Mouse (Mus musculus) kidney, embryonic 14.5 days (tissue): Measurements from ENCODE around the gene Cnn3. TPM values are rescaled to one million over a fixed set of nuclear protein-coding genes. Genes with fewer than 3 reads are reported as not detected.

Source experiments
- ATAC-seq: fragments of 200-750 bp; cut with Nextera tagmentation; 2 replicates; pipeline ENCODE4 v1.8.0; 2017; ENCODE audit warnings: moderate number of reproducible peaks, mild to moderate bottlenecking, moderate TSS enrichment, moderate library complexity; ENCODE audit not compliant: low FRiP score, low TSS enrichment
- H3K27ac ChIP-seq: fragments of 300-500 bp; sonication (generic); 2 replicates; pipeline ENCODE4 v1.5.1; 2014; ENCODE audit warnings: low read depth, mild to moderate bottlenecking, low read length, moderate library complexity, mixed read lengths
- H3K27me3 ChIP-seq: fragments of 300-500 bp; sonication (generic); 2 replicates; pipeline ENCODE4 v1.6.1; 2014; ENCODE audit warnings: mild to moderate bottlenecking, low read length; ENCODE audit not compliant: control insufficient read depth, insufficient read depth
- H3K36me3 ChIP-seq: fragments of 300-500 bp; sonication (generic); 2 replicates; pipeline ENCODE4 v1.6.1; 2014; ENCODE audit warnings: low read length, mixed read lengths; ENCODE audit not compliant: control insufficient read depth, insufficient read depth
- H3K4me1 ChIP-seq: fragments of 300-500 bp; sonication (generic); 2 replicates; pipeline ENCODE4 v1.6.1; 2014; ENCODE audit warnings: low read length, mixed read lengths; ENCODE audit not compliant: control insufficient read depth, insufficient read depth
- H3K4me2 ChIP-seq: fragments of 300-500 bp; sonication (generic); replicated peaks from 2 replicates; pipeline ENCODE4 v1.6.1; 2014; ENCODE audit warnings: low read depth, mild to moderate bottlenecking, low read length
- H3K4me3 ChIP-seq: fragments of 300-500 bp; sonication (generic); 2 replicates; pipeline ENCODE4 v1.5.1; 2014; ENCODE audit warnings: mild to moderate bottlenecking, low read length
- H3K9ac ChIP-seq: fragments of 300-500 bp; sonication (generic); 2 replicates; pipeline ENCODE4 v1.6.1; 2014; ENCODE audit warnings: low read depth, mild to moderate bottlenecking, low read length, moderate library complexity
- H3K9me3 ChIP-seq: fragments of 300-500 bp; sonication (generic); 2 replicates; pipeline ENCODE4 v1.6.1; 2016; ENCODE audit warnings: low read length; ENCODE audit not compliant: control insufficient read depth
- WGBS: fragments of 180-500 bp; shearing (Covaris S2); extraction: QIAGEN DNeasy Blood & Tissue Kit; methylation state at CpG from one replicate; pipeline ENCODE4 v1.1.7; 2014; 5-methylcytosine and 5-hydroxymethylcytosine counted together
- polyA plus RNA-seq: library from polyadenylated mRNA; unstranded; fragments of >200 nt; fragmentation: Nextera tagmentation; extraction: Ambion mirVana; gene quantifications from 2 replicates; pipeline ENCODE4 v1.2.1, GENCODE M21; 2014

The Cnn3 gene
- polyA plus RNA-seq, 1 experiment from 2014 or later = 666 TPM

- H3K9ac ChIP-seq = peak overlapping the region; percentile 94
- peak overlapping the region; percentile 53 for H3K4me2 ChIP-seq
- no peaks in the 10 kb centered on the region for H3K9me3 ChIP-seq
- no peak for ATAC-seq
- H3K36me3 ChIP-seq = no peaks in the 10 kb centered on the region
- WGBS = 46% methylated on average over 11 of the region's 11 CpGs
- peaks cover 42% of the 10 kb centered on the region for H3K4me1 ChIP-seq
- no peaks in the 10 kb centered on the region for H3K27me3 ChIP-seq
- no peak overlapping the region for H3K27ac ChIP-seq
- peak overlapping the region; percentile 86 for H3K4me3 ChIP-seq
Observed at GRCm38 (mm10) chr3:121428696-121429259, 2.5 kb downstream of the Cnn3 start.

GRCm38 (mm10) chr3:121429469-121429868 is 3.2 kb downstream of the Cnn3 start:
- H3K9ac ChIP-seq = peak overlapping the region; percentile 94; the same call in 1 of the 2 replicates
- ATAC-seq = no peak
- H3K27ac ChIP-seq = no peak overlapping the region
- peak overlapping the region; percentile 86; the same call in 1 of the 2 replicates for H3K4me3 ChIP-seq
- H3K4me2 ChIP-seq = peak overlapping the region; percentile 53
- H3K27me3 ChIP-seq = no peaks in the 10 kb centered on the region
- WGBS = 53% methylated on average over 3 of the region's 3 CpGs
- H3K4me1 ChIP-seq = peaks cover 48% of the 10 kb centered on the region
- no peaks in the 10 kb centered on the region for H3K36me3 ChIP-seq
- H3K9me3 ChIP-seq = no peaks in the 10 kb centered on the region

GRCm38 (mm10) chr3:121430289-121430936 is 4.1 kb downstream of the Cnn3 start:
- Histone ChIP-seq H3K4me2 (no peak overlapping the region; the same call in 1 of the 2 replicates), H3K27ac (no peak overlapping the region), H3K27me3 (no peaks in the 10 kb centered on the region), H3K9ac (no peak overlapping the region), H3K36me3 (no peaks in the 10 kb centered on the region), H3K4me1 (peaks cover 58% of the 10 kb centered on the region), H3K9me3 (no peaks in the 10 kb centered on the region), H3K4me3 (no peak overlapping the region)
- ATAC-seq = no peak
- WGBS = 46% methylated on average over 7 of the region's 7 CpGs

GRCm38 (mm10) chr3:121433359-121433758 is 7.1 kb downstream of the Cnn3 start:
- Histone ChIP-seq H3K4me3 (no peak overlapping the region), H3K4me2 (peak overlapping the region; percentile 3; the same call in 1 of the 2 replicates), H3K4me1 (peaks cover 77% of the 10 kb centered on the region), H3K36me3 (peaks cover 4% of the 10 kb centered on the region; the same call in 1 of the 2 replicates), H3K9me3 (no peaks in the 10 kb centered on the region), H3K9ac (no peak overlapping the region), H3K27ac (peak overlapping the region; percentile 59; the same call in 1 of the 2 replicates), H3K27me3 (no peaks in the 10 kb centered on the region)
- WGBS = 77% methylated on average over 6 of the region's 6 CpGs
- no peak for ATAC-seq

- H3K4me3 ChIP-seq = no peak overlapping the region
- H3K4me2 ChIP-seq = peak overlapping the region; percentile 10; the same call in 1 of the 2 replicates
- ATAC-seq = peak; percentile 63
- no peaks in the 10 kb centered on the region for H3K9me3 ChIP-seq
- H3K4me1 ChIP-seq = peaks cover 77% of the 10 kb centered on the region
- no peaks in the 10 kb centered on the region for H3K27me3 ChIP-seq
- H3K36me3 ChIP-seq = peaks cover 4% of the 10 kb centered on the region; the same call in 1 of the 2 replicates
- H3K27ac ChIP-seq = peak overlapping the region; percentile 59; the same call in 1 of the 2 replicates
- H3K9ac ChIP-seq = 0 out of 2 replicates have a peak overlapping the region, but pooled peaks have one; percentile 28
- 36% methylated on average over 8 of the region's 8 CpGs for WGBS
Observed at GRCm38 (mm10) chr3:121433968-121434533, 7.8 kb downstream of the Cnn3 start.

GRCm38 (mm10) chr3:121435296-121435695 is 9.0 kb downstream of the Cnn3 start:
- H3K4me3 ChIP-seq = no peak overlapping the region
- 75% methylated on average over 5 of the region's 5 CpGs for WGBS
- H3K4me1 ChIP-seq = peaks cover 78% of the 10 kb centered on the region
- no peak for ATAC-seq
- no peak overlapping the region for H3K27ac ChIP-seq
- H3K9ac ChIP-seq = no peak overlapping the region
- no peaks in the 10 kb centered on the region for H3K27me3 ChIP-seq
- H3K9me3 ChIP-seq = no peaks in the 10 kb centered on the region
- H3K4me2 ChIP-seq = no peak overlapping the region
- H3K36me3 ChIP-seq = peaks cover 4% of the 10 kb centered on the region; the same call in 1 of the 2 replicates

GRCm38 (mm10) chr3:121437070-121437469 is 10.8 kb downstream of the Cnn3 start:
- Histone ChIP-seq H3K27me3 (no peaks in the 10 kb centered on the region), H3K27ac (no peak overlapping the region), H3K9me3 (no peaks in the 10 kb centered on the region), H3K4me3 (no peak overlapping the region), H3K4me2 (no peak overlapping the region), H3K36me3 (peaks cover 10% of the 10 kb centered on the region; the same call in 1 of the 2 replicates), H3K4me1 (peaks cover 74% of the 10 kb centered on the region), H3K9ac (peak overlapping the region; percentile 19; the same call in 1 of the 2 replicates)
- no peak for ATAC-seq
- 87% methylated on average over 7 of the region's 7 CpGs for WGBS

- Histone ChIP-seq H3K9me3 (no peaks in the 10 kb centered on the region), H3K4me1 (peaks cover 73% of the 10 kb centered on the region), H3K4me3 (no peak overlapping the region), H3K27me3 (no peaks in the 10 kb centered on the region), H3K9ac (no peak overlapping the region), H3K27ac (no peak overlapping the region), H3K36me3 (peaks cover 15% of the 10 kb centered on the region; the same call in 1 of the 2 replicates), H3K4me2 (no peak overlapping the region)
- 58% methylated on average over 7 of the region's 7 CpGs for WGBS
- ATAC-seq = no peak
Observed at GRCm38 (mm10) chr3:121437996-121438395, 11.7 kb downstream of the Cnn3 start.
